15 mouse cellular contexts compared by ENCODE assay signal in genomic region chr3:105036281-105036847, GRCm38 (mm10). TPM values are rescaled to one million over a fixed set of nuclear protein-coding genes. Genes with fewer than 3 reads are reported as not detected.
DNase-seq lines count a peak whose midpoint lies in the region; ATAC-seq and TF ChIP-seq lines count a peak whose summit lies in the region.
"Had no signal": no experiment of that assay in that cellular context is flagged by ENCODE, and none has a peak within 500 bp of the region (broad histone marks: within the 10 kb centered on the region; RNA-seq: fewer than 3 reads in every experiment).

No protein-coding gene starts in this region.

- no peaks in the 10 kb centered on the region for H3K27me3 ChIP-seq in heart, adult 2 months (ENCODE audit: control insufficient read depth, insufficient read depth, low read length)
- no peaks in the 10 kb centered on the region for H3K27me3 ChIP-seq in heart, embryonic 10.5 days (ENCODE audit: insufficient read depth, poor library complexity, severe bottlenecking)
- no peaks in the 10 kb centered on the region for H3K27me3 ChIP-seq in stomach, postnatal 0 days (ENCODE audit: control insufficient read depth, insufficient read depth, low read length)
- H3K27me3 ChIP-seq: forebrain, embryonic 12.5 days had no signal

- H3K4me1 ChIP-seq in heart, adult 2 months (ENCODE audit: control insufficient read depth, insufficient read depth, low read length), result peaks cover 28% of the 10 kb centered on the region
- H3K4me1 ChIP-seq in heart, embryonic 10.5 days, result peaks cover 18% of the 10 kb centered on the region
- H3K4me1 ChIP-seq in stomach, postnatal 0 days (replicated peaks; ENCODE audit: control insufficient read depth, insufficient read depth), result no peaks in the 10 kb centered on the region

- intact Hi-C loops in heart, adult 2 months (cut with DNase I), result loop anchor here (2.0 kb wide), 2 partner anchors 14 to 16 kb away; partner anchors contain the start of gene Cttnbp2nl

- TF ChIP-seq EP300 in heart, adult 2 months (IDR thresholded peaks at IDR 0.05; ENCODE audit: insufficient read depth, low read depth, low read length), result 0 out of 2 replicates have a peak, but pooled peaks have one; percentile 16
- no peak for TF ChIP-seq EP300 in stomach, postnatal 0 days (optimal IDR thresholded peaks at IDR 0.05)

- H3K79me2 ChIP-seq in heart, adult 2 months (replicated peaks; ENCODE audit: control insufficient read depth, insufficient read depth, low read length), result peaks cover 2% of the 10 kb centered on the region; the same call in 1 of the 2 replicates

- H3K9me3 ChIP-seq in heart, embryonic 10.5 days, result no peaks in the 10 kb centered on the region
- H3K9me3 ChIP-seq in stomach, postnatal 0 days (ENCODE audit: control insufficient read depth, low read length), result no peaks in the 10 kb centered on the region
- H3K9me3 ChIP-seq: forebrain, embryonic 12.5 days had no signal

- TF ChIP-seq POLR2A in heart, adult 2 months (IDR thresholded peaks at IDR 0.05; ENCODE audit: insufficient read depth, low read depth, low read length), result no peak

- DNase-seq in heart, adult 2 months, result no peak
- no peak for DNase-seq in heart, embryonic 10.5 days (ENCODE audit: low spot score)
- DNase-seq in layer of hippocampus, adult 2 months (ENCODE audit: low spot score in 2 of 2), result no peak
- no peak for DNase-seq in layer of hippocampus, adult 8-10 months (ENCODE audit: low spot score in 2 of 2)
- peak; percentile 35 for DNase-seq in right cerebral cortex, adult 18-20 months
- DNase-seq in right cerebral cortex, postnatal 36 days (ENCODE audit: low spot score in 2 of 2), result no peak
- DNase-seq in stomach, postnatal 0 days (ENCODE audit: low spot score), result no peak
- DNase-seq in spleen, postnatal 14 days (ENCODE audit: low spot score in 2 of 2), result no peak
- DNase-seq: cerebellum, adult 11 months; embryo, embryonic 11 days had no signal

- peak; percentile 20; the same call in 1 of the 2 replicates for ATAC-seq in stomach, postnatal 0 days (ENCODE audit: low FRiP score, low TSS enrichment)

- no peak overlapping the region for H3K4me3 ChIP-seq in heart, adult 2 months
- no peak overlapping the region for H3K4me3 ChIP-seq in heart, embryonic 10.5 days
- no peak overlapping the region for H3K4me3 ChIP-seq in layer of hippocampus, adult 2 months
- no peak overlapping the region for H3K4me3 ChIP-seq in stomach, postnatal 0 days (ENCODE audit: low read depth, low read length)
- H3K4me3 ChIP-seq: forebrain, embryonic 12.5 days had no signal

- 0 out of 2 replicates have a peak overlapping the region, but pooled peaks have one; percentile 21 for H3K9ac ChIP-seq in heart, adult 2 months (ENCODE audit: low read depth, low read length)
- no peak overlapping the region for H3K9ac ChIP-seq in stomach, postnatal 0 days (ENCODE audit: low read length)
- H3K9ac ChIP-seq: forebrain, embryonic 12.5 days; liver, embryonic 14.5 days had no signal

- H3K4me2 ChIP-seq in stomach, postnatal 0 days (replicated peaks; ENCODE audit: low read depth), result no peak overlapping the region
- H3K4me2 ChIP-seq: forebrain, embryonic 12.5 days had no signal

- H3K36me3 ChIP-seq in heart, adult 2 months (ENCODE audit: control insufficient read depth, insufficient read depth, low read length), result peaks cover 32% of the 10 kb centered on the region
- H3K36me3 ChIP-seq in heart, embryonic 10.5 days, result peaks cover 76% of the 10 kb centered on the region
- H3K36me3 ChIP-seq in stomach, postnatal 0 days (ENCODE audit: control insufficient read depth, insufficient read depth, low read length), result peaks cover 3% of the 10 kb centered on the region; the same call in 1 of the 2 replicates

- peak overlapping the region; percentile 85 for H3K27ac ChIP-seq in heart, adult 2 months
- H3K27ac ChIP-seq in heart, embryonic 10.5 days, result no peak overlapping the region
- H3K27ac ChIP-seq in layer of hippocampus, adult 2 months, result peak overlapping the region; percentile 64
- peak overlapping the region; percentile 36 for H3K27ac ChIP-seq in stomach, postnatal 0 days (replicated peaks)
- H3K27ac ChIP-seq: forebrain, embryonic 12.5 days; liver, embryonic 14.5 days had no signal

- no peak for TF ChIP-seq CTCF in heart, adult 2 months (IDR thresholded peaks at IDR 0.05)
- TF ChIP-seq CTCF in layer of hippocampus, adult 2 months (conservative IDR thresholded peaks at IDR 0.05), result no peak
- no peak for TF ChIP-seq CTCF in stomach, postnatal 0 days (IDR thresholded peaks at IDR 0.05; ENCODE audit: low read depth)

- WGBS in heart, adult 2 months, result 43% methylated on average over 10 of the region's 10 CpGs
- 70% methylated on average over 10 of the region's 10 CpGs for WGBS in heart, embryonic 10.5 days
- WGBS in stomach, postnatal 0 days, result 70% methylated on average over 10 of the region's 10 CpGs

RNA-seq across cellular contexts. Expression of gene Cttnbp2nl, which starts 16.6 kb away (rescaled TPM):
- total RNA-seq in heart, adult 2 months (2021), result 10 to 100 TPM; 15.3 to 20.9 TPM
- polyA plus RNA-seq in heart, adult 2 months (2012; rRNA removed), result 3.9 and 4.1 TPM in 2 replicates
- polyA plus RNA-seq in heart, embryonic 10.5 days (2016; fragmentation: Nextera tagmentation; extraction: Ambion mirVana), result 35.9 and 37.4 TPM in 2 replicates
- 10 to 100 TPM; 21.1 to 25.4 TPM for total RNA-seq in layer of hippocampus, adult 2 months (2021)
- 10 to 100 TPM; 24.7 to 42.3 (median 34.1) TPM for total RNA-seq in layer of hippocampus, adult 8-10 months (2022)
- 15.5 and 17.5 TPM in 2 replicates for polyA plus RNA-seq in stomach, postnatal 0 days (2015; fragmentation: Nextera tagmentation; extraction: Ambion mirVana)

RNA-seq across cellular contexts. Expression of gene 4930564D02Rik, which starts 30.3 kb away (rescaled TPM):
- not detected for total RNA-seq in heart, adult 2 months (2021)
- not detected in 2 replicates for polyA plus RNA-seq in heart, adult 2 months (2012; rRNA removed)
- not detected in 2 replicates for polyA plus RNA-seq in heart, embryonic 10.5 days (2016; fragmentation: Nextera tagmentation; extraction: Ambion mirVana)
- total RNA-seq in layer of hippocampus, adult 2 months (2021), result not detected
- total RNA-seq in layer of hippocampus, adult 8-10 months (2022), result not detected
- not detected in 2 replicates for polyA plus RNA-seq in stomach, postnatal 0 days (2015; fragmentation: Nextera tagmentation; extraction: Ambion mirVana)
- total RNA-seq: heart, adult 18-20 months; layer of hippocampus, adult 18-20 months had no signal
- polyA plus RNA-seq: C2C12; forebrain, embryonic 12.5 days; liver, embryonic 14.5 days had no signal
